Mouse (Mus musculus): ENCODE data around the gene Ssbp3.

DNA sequence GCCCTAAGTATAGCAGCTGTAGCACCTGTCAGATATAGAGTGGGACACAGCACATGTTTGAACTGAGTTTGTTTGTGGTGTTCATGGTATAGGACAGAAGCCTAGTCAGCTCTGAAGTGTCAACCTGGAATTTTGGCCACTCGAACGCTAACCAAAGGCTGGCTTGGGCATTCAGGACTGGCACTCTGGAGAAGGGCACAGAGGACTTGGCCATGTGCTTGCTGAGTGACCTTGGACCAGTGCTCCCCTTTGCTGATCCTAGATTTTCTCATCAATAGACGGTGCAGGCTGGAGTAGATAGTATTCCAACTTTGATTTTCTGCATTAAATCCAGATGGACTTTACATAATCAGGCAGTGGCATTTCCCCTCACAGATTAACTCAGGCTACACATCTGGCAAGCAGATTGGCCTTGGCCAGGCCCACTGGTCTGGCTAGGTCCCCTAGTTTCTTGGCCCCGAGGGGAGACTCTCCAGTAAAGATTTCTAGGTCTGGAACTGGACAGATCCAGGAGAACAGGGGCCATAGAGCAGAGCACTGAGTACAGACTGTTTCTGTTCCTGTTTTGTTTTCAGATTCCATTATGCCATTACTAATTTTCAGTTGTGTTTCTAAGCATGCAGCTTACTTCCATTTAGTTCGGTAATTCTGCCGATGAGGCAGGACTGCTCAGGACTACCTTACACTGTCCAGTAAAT lies 102.8 kb downstream of the Ssbp3 start:
- TF ChIP-seq POLR2A (IDR thresholded peaks at IDR 0.05; ENCODE audit: borderline replicate concordance, extremely low read depth, insufficient read depth, insufficient read length, poor library complexity, severe bottlenecking) = no peak
- no peak for TF ChIP-seq CTCF (IDR thresholded peaks at IDR 0.05; ENCODE audit: borderline replicate concordance, extremely low read depth, insufficient read depth, insufficient read length)

Data from brain, embryonic 14.5 days (tissue).